Mouse (Mus musculus) lung, adult 2 months (tissue): Measurements from ENCODE around the gene Capza1. TPM values are rescaled to one million over a fixed set of nuclear protein-coding genes. Genes with fewer than 3 reads are reported as not detected.
"Not testable (repeated sequence)": the region's sequence is repeated elsewhere in the genome, so short reads cannot be mapped to it uniquely, and the experiment has no call there.

Source experiments
- DNase-seq: peaks from one replicate; pipeline ENCODE4 v3.0.0; 2022
- H3K4me1 ChIP-seq: fragments of 200-500 bp; 2 replicates; pipeline ENCODE4 v1.6.1; 2011; ENCODE audit warnings: low read length; ENCODE audit not compliant: control insufficient read depth, insufficient read depth
- H3K4me3 ChIP-seq: fragments of 200-500 bp; replicated peaks from 2 replicates; pipeline ENCODE3; 2011; ENCODE audit warnings: low read depth, mild to moderate bottlenecking, control low read depth, low read length; ENCODE audit errors: extremely low read depth
- CTCF ChIP-seq: fragments of 200-500 bp; IDR thresholded peaks from 2 replicates; pipeline ENCODE4 v1.5.1; 2011; ENCODE audit warnings: mild to moderate bottlenecking, low read length, control low read depth; ENCODE audit not compliant: insufficient read depth
- POLR2A ChIP-seq: fragments of 200-500 bp; IDR thresholded peaks from 2 replicates; pipeline ENCODE4 v1.6.1; 2011; ENCODE audit warnings: low read depth, mild to moderate bottlenecking, control low read depth, low read length, borderline replicate concordance; ENCODE audit errors: extremely low read depth
- WGBS: fragments of 180-500 bp; shearing (Covaris S2); methylation state at CpG from one replicate; pipeline ENCODE4 v1.1.7; 2018; 5-methylcytosine and 5-hydroxymethylcytosine counted together
- polyA plus RNA-seq: library from polyadenylated mRNA; depleted of rRNA; stranded (reverse); fragments of >200 nt; gene quantifications from 2 replicates; pipeline ENCODE4 v1.2.3, GENCODE M21; 2012; rRNA removed

Gene Capza1
- polyA plus RNA-seq = 16.9 and 31.0 TPM in 2 replicates

GRCm38 (mm10) chr3:104863786-104864650 is at the start of gene Capza1, which contains the start of gene St7l:
Capza1 (minus strand) TSS chr3:104864505.
St7l (plus strand) TSS chr3:104864005.
- peaks cover 15% of the 10 kb centered on the region for H3K4me1 ChIP-seq
- H3K4me3 ChIP-seq = peak within 1 kb of the TSS; percentile 95
- peak; percentile 86 for DNase-seq
- TF ChIP-seq POLR2A = peak; percentile 93
- no peak for TF ChIP-seq CTCF
- under 1% methylated on average over 43 of the region's 43 CpGs for WGBS

- Histone ChIP-seq H3K4me3 (no peak overlapping the region), H3K4me1 (no peaks in the 10 kb centered on the region)
- no peak for DNase-seq
- TF ChIP-seq CTCF = no peak
- no peak for TF ChIP-seq POLR2A
- WGBS = 74% methylated on average over 6 of the region's 6 CpGs
Measured at GRCm38 (mm10) chr3:104909195-104909594, 44.9 kb upstream of the Capza1 start.

- H3K4me3 ChIP-seq = no peak overlapping the region
- TF ChIP-seq POLR2A = no peak
- no peak for TF ChIP-seq CTCF
- no peak for DNase-seq
- H3K4me1 ChIP-seq = no peaks in the 10 kb centered on the region
- 91% methylated on average over 3 of the region's 3 CpGs for WGBS
Measured at GRCm38 (mm10) chr3:104906007-104906406, 41.7 kb upstream of the Capza1 start.

- TF ChIP-seq POLR2A (no peak), CTCF (no peak)
- DNase-seq = no peak
- Histone ChIP-seq H3K4me3 (no peak overlapping the region), H3K4me1 (no peaks in the 10 kb centered on the region)
- WGBS = 91% methylated on average over 4 of the region's 4 CpGs
Measured at GRCm38 (mm10) chr3:104905389-104905788, 41.1 kb upstream of the Capza1 start.

GRCm38 (mm10) chr3:104901154-104901553 is 36.8 kb upstream of the Capza1 start:
- Histone ChIP-seq H3K4me3 (no peak overlapping the region), H3K4me1 (no peaks in the 10 kb centered on the region)
- WGBS = 85% methylated on average over 4 of the region's 4 CpGs
- no peak for DNase-seq
- TF ChIP-seq POLR2A = no peak
- TF ChIP-seq CTCF = no peak

GRCm38 (mm10) chr3:104896141-104896540 is 31.8 kb upstream of the Capza1 start:
- H3K4me1 ChIP-seq = no peaks in the 10 kb centered on the region
- WGBS = 70% methylated on average over 3 of the region's 3 CpGs
- TF ChIP-seq CTCF (no peak), POLR2A (no peak)

GRCm38 (mm10) chr3:104888585-104888984 is 24.3 kb upstream of the Capza1 start:
- H3K4me3 ChIP-seq = no peak overlapping the region
- DNase-seq = no peak
- H3K4me1 ChIP-seq = peaks cover 6% of the 10 kb centered on the region
- 65% methylated on average over 3 of the region's 3 CpGs for WGBS
- no peak for TF ChIP-seq POLR2A
- TF ChIP-seq CTCF = no peak

More at GRCm38 (mm10) chr3:104896141-104896540, 31.8 kb upstream of the Capza1 start:
- DNase-seq = no peak
- H3K4me3 ChIP-seq = no peak overlapping the region

- Histone ChIP-seq H3K4me3 (no peak overlapping the region), H3K4me1 (peaks cover 4% of the 10 kb centered on the region)
- TF ChIP-seq POLR2A = no peak
- TF ChIP-seq CTCF = no peak
- DNase-seq = no peak
Measured at GRCm38 (mm10) chr3:104869611-104870010, 5.3 kb upstream of the Capza1 start.

GRCm38 (mm10) chr3:104866674-104867073 is 2.4 kb upstream of the Capza1 start:
- not testable (repeated sequence) for DNase-seq, H3K4me3 ChIP-seq
- peaks cover 14% of the 10 kb centered on the region for H3K4me1 ChIP-seq

GRCm38 (mm10) chr3:104865341-104865788 is 1.1 kb upstream of the Capza1 start:
- Histone ChIP-seq H3K4me1 (peaks cover 15% of the 10 kb centered on the region), H3K4me3 (peak overlapping the region; percentile 95)
- DNase-seq = no peak
- WGBS = under 1% methylated on average over 12 of the region's 12 CpGs
- TF ChIP-seq POLR2A = no peak
- no peak for TF ChIP-seq CTCF
